Mouse (Mus musculus) heart, postnatal 25 days (tissue): ENCODE measurements around the gene Odf4. TPM values are rescaled to one million over a fixed set of nuclear protein-coding genes. Genes with fewer than 3 reads are reported as not detected.

Source experiments
- DNase-seq: peaks from one replicate; pipeline ENCODE4 v3.0.0; 2022; ENCODE audit warnings: low spot score
- intact Hi-C: fragments of 180-260 bp; cut with DNase I; formaldehyde crosslinking; loops from one replicate; pipeline ENCODE4 v1.15.1; 2025
- total RNA-seq, 2 experiments: library from RNA; stranded (reverse); gene quantifications; 2 replicates each; pipeline ENCODE4 v1.2.3; 2021

Odf4 gene
- total RNA-seq, 2 experiments from 2014 or later = not detected

GRCm38 (mm10) chr11:68905665-68906460 is 21.0 kb downstream of the Odf4 start:
- intact Hi-C loops = loop anchor here (5.0 kb wide), 2 partner anchors 36 to 131 kb away; no protein-coding TSS in a partner anchor
- DNase-seq = no peak

GRCm38 (mm10) chr11:68905138-68905531 is 21.7 kb downstream of the Odf4 start:
- DNase-seq = no peak
- intact Hi-C loops = loop anchor here (5.0 kb wide), 2 partner anchors 37 to 132 kb away; no protein-coding TSS in a partner anchor

GRCm38 (mm10) chr11:68904375-68905137 is 22.3 kb downstream of the Odf4 start:
- intact Hi-C loops = loop anchor here (1.0 to 5.0 kb wide), 4 partner anchors 38 to 133 kb away; partner anchors contain the start of gene Slc25a35

GRCm38 (mm10) chr11:68903775-68904174 is 23.1 kb downstream of the Odf4 start:
- DNase-seq = no peak
- intact Hi-C loops = loop anchor here (1.0 to 5.0 kb wide), 2 partner anchors 64 to 80 kb away; partner anchors contain the start of gene Slc25a35

More at GRCm38 (mm10) chr11:68904375-68905137, 22.3 kb downstream of the Odf4 start:
- DNase-seq = peak; percentile 35

- intact Hi-C loops = loop anchor here (5.0 kb wide), 1 partner anchor 64 kb away; the partner anchor contains the start of gene Slc25a35
- DNase-seq = no peak
These were observed 24.1 kb downstream of the Odf4 start for GRCm38 (mm10) chr11:68902823-68903222.

- DNase-seq = no peak
- intact Hi-C loops = loop anchor here (5.0 kb wide), 1 partner anchor 65 kb away; the partner anchor contains the start of gene Slc25a35
These were observed 24.5 kb downstream of the Odf4 start for GRCm38 (mm10) chr11:68902367-68902766.

GRCm38 (mm10) chr11:68902047-68902364 is 24.9 kb downstream of the Odf4 start:
- no peak for DNase-seq
- intact Hi-C loops = loop anchor here (5.0 kb wide), 1 partner anchor 65 kb away; the partner anchor contains the start of gene Slc25a35

- intact Hi-C loops = loop anchor here (5.0 kb wide), 1 partner anchor 66 kb away; the partner anchor contains the start of gene Slc25a35
- peak; percentile 94 for DNase-seq
These were observed 25.4 kb downstream of the Odf4 start, which contains the start of gene Rpl26 for GRCm38 (mm10) chr11:68901351-68902046. TSS of gene Rpl26 (plus strand) at chr11:68901583.

GRCm38 (mm10) chr11:68900519-68901350 is 26.1 kb downstream of the Odf4 start:
- no peak for DNase-seq
- intact Hi-C loops = loop anchor here (5.0 kb wide), 1 partner anchor 67 kb away; the partner anchor contains the start of gene Slc25a35

- intact Hi-C loops = loop anchor here (5.0 kb wide), 1 partner anchor 67 kb away; the partner anchor contains the start of gene Slc25a35
- no peak for DNase-seq
These were observed 27.1 kb downstream of the Odf4 start for GRCm38 (mm10) chr11:68899815-68900214.

- intact Hi-C loops = no loop called here
- DNase-seq = no peak
These were observed 28.1 kb downstream of the Odf4 start for GRCm38 (mm10) chr11:68898790-68899189.

GRCm38 (mm10) chr11:68897838-68898237 is 29.0 kb downstream of the Odf4 start:
- no peak for DNase-seq
- intact Hi-C loops = no loop called here

- no peak for DNase-seq
- intact Hi-C loops = no loop called here
These were observed 29.8 kb downstream of the Odf4 start for GRCm38 (mm10) chr11:68897120-68897519.

GRCm38 (mm10) chr11:68896247-68896646 is 30.6 kb downstream of the Odf4 start:
- no peak for DNase-seq
- intact Hi-C loops = no loop called here

- intact Hi-C loops = no loop called here
- DNase-seq = no peak
These were observed 32.9 kb downstream of the Odf4 start for GRCm38 (mm10) chr11:68893911-68894464.

- DNase-seq = no peak
- intact Hi-C loops = no loop called here
These were observed 34.5 kb downstream of the Odf4 start for GRCm38 (mm10) chr11:68892233-68892832.

- intact Hi-C loops = no loop called here
These were observed 35.1 kb downstream of the Odf4 start for GRCm38 (mm10) chr11:68891823-68892222.

GRCm38 (mm10) chr11:68890625-68891024 is 36.3 kb downstream of the Odf4 start:
- intact Hi-C loops = no loop called here
- DNase-seq = no peak

More at GRCm38 (mm10) chr11:68891823-68892222, 35.1 kb downstream of the Odf4 start:
- no peak for DNase-seq
